Mouse (Mus musculus) heart, postnatal 25 days (tissue): Measurements from ENCODE around the gene Cpne6. TPM values are rescaled to one million over a fixed set of nuclear protein-coding genes. Genes with fewer than 3 reads are reported as not detected.

Experiments used
- DNase-seq: peaks from one replicate; pipeline ENCODE4 v3.0.0; 2022; ENCODE audit warnings: low spot score
- intact Hi-C: fragments of 180-260 bp; cut with DNase I; formaldehyde crosslinking; loops from one replicate; pipeline ENCODE4 v1.15.1; 2025
- total RNA-seq, 2 experiments: library from RNA; stranded (reverse); gene quantifications; 2 replicates each; pipeline ENCODE4 v1.2.3; 2021

Gene Cpne6
- not detected for total RNA-seq

DNA sequence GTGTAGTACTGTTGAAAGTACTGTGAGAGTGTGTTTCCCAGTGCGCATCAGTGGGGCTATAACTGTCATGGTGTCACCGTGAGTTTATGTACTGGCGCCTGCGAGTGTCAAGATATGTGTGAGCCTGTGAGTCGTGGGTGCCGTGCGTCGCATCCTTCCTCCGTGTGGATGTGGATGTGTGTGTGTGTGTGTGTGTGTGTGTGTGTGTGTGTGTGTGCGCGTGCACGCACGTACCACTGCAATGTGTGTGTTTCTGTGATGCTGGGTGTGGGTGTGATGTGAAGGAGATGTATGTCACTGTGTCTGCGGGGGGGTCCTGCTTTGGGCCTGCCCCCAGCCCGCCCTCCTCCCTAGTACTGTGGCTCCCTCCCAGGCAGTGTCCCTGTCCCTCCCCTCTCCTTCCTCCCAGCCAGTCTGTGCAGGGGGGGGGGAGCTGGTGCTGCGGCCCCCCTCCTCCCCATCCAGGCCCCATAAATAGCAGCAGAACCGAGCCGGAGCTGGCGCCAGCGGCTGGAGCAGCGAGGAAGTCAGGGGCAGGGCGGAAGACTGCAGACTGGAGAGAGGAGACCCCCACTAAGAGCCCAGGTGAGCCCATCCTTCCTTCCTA is at the start of gene Cpne6:
Gene Cpne6, plus strand, starts transcription at position 321 of the 607 bp plus-strand sequence.
- intact Hi-C loops = no loop called here
- no peak for DNase-seq

DNA sequence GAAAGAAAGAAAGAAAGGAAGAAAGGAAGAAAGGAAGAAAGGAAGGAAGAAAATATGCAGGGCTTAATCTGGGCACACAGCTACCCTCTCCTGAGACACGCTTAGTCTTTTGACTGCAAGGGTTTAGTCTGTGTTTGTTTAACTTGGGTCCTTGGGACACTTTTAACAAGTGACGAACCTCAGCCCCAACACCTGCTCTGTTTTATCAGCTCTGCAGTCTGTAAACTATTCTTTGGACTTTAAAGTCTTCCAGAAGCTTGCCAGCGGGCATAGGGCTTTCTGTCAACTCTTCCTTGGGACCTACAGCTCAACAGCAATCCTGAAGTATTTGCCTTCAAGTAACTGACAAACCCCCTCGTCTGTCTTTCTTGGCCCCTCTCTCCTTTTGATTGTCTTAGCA is 48.5 kb upstream of the Cpne6 start:
- no peak for DNase-seq
- intact Hi-C loops = no loop called here

DNA sequence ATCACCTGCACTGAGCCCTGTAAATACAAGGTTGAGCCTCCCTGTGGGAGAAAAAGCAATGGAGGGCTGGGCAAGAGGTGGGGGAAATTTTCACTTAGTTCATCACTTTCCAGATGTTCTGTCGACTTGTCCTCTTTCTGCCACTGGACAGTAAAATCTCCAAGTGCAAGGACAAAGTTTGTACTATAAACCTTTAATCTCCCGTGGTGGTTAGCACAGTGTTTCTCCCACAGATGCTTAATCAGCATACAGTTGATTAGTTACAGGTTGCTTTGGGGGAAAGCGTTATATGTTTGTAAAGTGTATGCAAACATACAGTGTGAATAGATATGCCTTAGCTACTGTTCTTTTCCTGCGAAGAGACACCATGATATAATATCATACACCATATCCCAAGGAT is 43.8 kb upstream of the Cpne6 start:
- no peak for DNase-seq
- intact Hi-C loops = no loop called here

DNA sequence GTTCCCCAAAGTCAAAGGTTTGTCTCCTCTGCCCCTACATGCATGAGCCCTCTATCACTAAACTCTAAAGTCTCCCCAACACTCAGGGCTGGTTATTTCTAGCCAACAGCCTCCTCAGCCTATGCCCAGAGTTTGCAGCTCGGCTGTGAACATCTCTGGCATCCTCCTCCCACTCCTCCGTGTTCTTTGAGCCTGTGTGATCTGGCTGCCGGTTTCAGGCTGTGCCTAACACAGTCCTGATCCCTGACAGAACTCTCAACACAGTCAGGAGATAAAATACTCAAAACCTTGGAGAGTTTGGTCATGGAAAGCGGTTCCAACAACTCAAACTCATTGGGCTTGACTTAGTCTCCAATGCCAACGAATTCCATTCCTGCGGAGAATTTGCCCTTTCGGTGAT is 43.1 kb upstream of the Cpne6 start:
- no peak for DNase-seq
- intact Hi-C loops = no loop called here

DNA sequence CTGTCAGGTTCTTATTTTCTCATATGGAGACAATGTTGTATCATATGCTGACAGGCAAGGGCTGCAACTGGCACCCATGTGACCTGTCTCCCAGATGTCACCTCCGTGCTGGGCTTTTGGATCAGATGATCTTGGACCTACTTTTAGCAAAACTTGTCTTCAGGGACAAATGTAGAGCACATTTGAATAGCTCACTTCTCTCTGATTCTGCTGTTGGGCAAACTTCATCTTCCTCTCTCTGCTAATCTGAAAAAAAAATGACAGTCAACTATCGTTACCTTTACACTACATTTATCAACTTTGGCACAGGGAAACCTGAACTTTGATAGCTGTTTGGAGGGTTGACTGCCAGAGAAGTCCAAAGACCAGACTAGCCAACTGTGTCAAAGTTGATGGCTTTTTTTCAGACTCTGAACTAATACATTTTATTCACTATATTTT is 41.9 kb upstream of the Cpne6 start:
- DNase-seq = no peak

DNA sequence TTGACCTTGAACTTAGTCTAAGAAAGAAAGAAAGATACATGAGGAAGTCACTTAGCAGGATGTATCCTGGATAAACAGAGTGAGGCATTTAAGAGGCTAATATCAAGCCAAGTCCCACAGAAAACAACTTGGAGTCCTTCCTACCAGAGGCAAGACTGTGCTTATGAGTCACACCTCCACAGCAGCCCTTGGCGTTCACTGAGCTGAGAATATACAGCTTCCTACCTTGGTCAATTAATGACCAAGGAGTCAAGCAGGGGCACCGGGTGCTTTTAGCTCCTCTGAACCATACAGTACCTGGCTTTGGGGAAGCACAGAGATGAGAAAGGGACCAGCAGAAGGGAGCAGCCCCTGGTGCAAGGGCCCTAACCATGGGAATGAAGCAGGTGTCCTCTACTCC is 41.2 kb upstream of the Cpne6 start:
- intact Hi-C loops = no loop called here
- DNase-seq = no peak

More for the DNA sequence above, 41.9 kb upstream of the Cpne6 start:
- intact Hi-C loops = no loop called here

DNA sequence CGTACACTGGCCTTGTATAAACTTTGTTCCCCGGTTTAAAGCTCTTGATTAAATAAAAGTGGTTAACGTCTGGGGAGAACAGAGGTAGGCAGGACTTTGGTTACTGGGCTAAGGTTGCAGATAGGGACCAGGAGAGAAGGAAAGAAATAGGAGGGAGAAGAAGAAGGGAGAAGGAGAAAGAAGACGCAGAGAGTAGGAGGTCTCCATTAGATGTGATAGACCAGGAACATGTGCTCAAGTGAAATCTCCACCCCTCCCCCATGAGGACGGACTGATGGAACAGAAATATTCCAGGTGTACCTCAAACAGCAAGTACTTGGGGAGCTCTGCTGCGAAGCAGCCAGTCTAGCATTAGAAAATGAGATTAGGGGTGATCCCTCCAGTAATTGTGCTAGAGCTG is 40.4 kb upstream of the Cpne6 start:
- no peak for DNase-seq
- intact Hi-C loops = no loop called here

DNA sequence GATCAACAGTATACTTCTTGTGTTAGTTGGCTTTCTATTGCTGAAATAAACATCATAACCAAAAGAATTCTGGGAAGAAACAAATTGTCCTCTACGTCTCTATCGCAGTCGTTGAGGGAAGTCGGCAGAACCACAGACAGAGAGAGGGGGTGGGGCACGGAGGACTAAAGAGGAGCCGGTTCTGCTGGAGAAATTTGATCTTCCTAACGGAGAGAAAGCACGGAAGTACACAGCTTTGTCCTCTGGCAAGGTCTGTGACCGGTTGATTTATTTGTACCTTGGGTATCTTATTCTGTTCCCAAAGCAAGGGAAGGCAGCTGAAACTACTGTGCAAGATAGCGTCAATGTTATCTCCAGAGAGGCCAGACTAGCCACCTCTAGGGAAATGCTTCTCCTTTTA is 39.4 kb upstream of the Cpne6 start:
- intact Hi-C loops = no loop called here
- DNase-seq = no peak

DNA sequence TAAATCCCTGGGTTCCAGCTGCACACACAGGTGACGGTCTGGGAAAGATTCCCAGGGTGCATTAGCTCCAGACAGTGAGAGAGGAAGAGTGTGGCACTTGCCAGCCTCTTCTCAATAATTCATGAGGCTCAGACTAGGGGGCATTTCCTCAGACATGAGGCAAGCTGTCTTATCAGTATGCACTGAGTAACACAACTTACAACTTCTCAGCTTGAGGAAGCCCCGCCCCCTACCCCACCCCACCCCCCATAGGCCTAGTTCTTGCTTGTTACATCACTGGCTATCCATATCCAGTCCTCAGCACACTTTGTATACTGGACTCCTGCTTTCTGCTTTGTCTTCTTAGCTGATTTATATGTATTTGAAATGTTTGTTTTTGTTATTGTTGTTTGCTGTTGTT is 34.6 kb upstream of the Cpne6 start:
- intact Hi-C loops = no loop called here
- DNase-seq = no peak

DNA sequence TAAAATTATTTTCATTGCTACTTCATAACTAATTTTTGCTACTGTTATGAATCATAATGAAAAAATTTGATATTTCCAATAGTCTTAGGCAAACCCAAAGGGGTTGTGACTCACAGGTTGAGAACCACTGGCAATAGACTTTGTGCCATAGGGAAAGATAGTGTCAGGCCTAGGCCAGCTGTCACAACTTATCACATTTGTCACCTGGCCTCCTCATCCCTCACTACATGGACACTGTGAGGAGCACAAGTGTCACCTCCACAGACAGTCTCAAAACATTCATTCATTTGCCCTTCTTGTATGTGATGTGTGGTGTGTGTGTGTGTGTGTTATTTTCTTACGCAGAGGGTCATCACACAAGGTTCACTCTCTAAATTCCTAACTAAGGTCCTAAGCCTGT is 32.8 kb upstream of the Cpne6 start:
- no peak for DNase-seq
- intact Hi-C loops = no loop called here

DNA sequence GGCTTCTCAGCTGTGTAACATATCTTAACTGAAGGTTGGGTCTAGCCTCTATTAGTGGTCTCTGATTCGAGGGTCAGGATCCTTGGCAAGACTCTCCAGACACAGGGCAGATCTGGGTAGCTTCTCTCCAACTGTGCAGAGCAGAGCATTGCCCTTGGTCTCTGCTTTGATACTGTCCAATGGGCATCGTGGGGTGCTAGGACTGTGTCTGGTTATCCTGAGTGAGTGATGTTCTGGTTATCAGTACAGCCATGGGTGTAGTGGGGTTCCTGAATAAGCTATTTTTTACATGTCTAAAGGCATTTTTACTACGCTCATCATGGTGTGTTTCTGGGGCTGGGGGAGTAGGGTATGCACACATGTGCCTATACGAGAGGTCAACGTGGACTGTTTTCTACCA is 32.4 kb upstream of the Cpne6 start:
- intact Hi-C loops = no loop called here
- no peak for DNase-seq

DNA sequence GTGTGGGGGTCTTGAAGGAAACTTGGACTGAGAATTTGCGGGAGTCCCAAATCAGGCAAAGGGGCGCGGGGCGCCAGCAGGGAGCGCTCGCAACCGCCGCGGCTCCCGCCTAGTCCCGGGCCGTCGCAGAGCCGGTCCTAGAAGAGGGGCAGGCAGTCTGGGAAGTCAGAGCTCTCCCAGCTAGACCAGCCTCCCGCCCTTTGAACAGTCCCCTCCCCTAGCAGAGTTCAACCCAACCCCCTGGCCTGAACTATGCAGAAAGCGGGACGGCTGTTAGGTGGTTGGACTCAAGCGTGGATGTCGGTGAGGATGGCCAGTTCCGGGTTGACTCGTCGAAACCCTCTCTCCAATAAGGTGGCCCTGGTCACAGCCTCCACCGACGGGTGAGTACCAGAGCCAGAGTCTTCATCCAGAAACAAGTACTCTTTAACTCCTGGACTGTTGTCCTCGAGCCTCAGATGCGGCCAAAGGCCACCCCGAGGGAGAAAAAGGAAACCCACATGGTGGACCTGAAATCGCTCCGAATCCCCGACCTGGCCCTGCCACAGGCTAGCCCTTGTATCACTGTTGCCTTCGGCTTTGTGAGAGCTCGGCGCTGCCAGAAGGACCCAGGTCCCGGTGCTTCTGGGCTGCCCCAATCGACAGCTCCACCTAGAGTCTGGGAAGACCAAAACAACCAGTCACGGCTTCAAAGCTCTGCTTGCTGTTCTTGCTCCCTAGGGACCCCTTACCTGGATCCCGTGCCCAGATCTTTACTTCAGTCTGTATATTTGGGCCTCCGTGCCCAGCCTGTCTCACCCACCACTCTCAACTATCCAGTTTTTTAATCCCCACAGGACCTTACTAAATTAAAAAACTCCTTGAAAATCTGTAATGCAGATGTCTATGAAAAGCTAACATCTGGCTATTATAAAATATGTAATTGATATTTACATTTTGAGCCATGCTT is 31.3 kb upstream of the Cpne6 start, which contains the start of gene Dhrs4:
Gene Dhrs4, plus strand, starts transcription at position 108 of the 949 bp plus-strand sequence.
- intact Hi-C loops = no loop called here

DNA sequence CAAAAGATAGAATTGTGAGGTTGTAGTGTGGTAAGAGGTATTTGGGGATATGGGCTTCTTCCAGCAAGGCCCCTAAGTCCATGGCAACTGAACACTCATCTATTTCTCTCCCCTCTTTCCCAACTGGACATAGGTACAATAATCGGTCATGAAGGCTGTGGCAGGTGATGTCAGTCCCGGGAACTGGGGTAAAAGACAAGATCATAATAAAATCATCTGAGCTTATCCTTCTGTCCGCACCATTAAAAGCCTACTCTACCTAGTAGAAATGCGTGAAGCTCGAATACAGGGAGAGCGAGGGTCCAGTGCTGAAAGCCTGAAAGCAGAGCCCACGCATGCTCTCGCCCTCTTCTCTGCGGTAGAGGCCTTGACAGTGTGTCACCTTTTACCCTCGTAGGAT is 30.6 kb upstream of the Cpne6 start:
- intact Hi-C loops = no loop called here
- no peak for DNase-seq

More for the DNA sequence above, 31.3 kb upstream of the Cpne6 start, which contains the start of gene Dhrs4:
- DNase-seq = peak; percentile 70

DNA sequence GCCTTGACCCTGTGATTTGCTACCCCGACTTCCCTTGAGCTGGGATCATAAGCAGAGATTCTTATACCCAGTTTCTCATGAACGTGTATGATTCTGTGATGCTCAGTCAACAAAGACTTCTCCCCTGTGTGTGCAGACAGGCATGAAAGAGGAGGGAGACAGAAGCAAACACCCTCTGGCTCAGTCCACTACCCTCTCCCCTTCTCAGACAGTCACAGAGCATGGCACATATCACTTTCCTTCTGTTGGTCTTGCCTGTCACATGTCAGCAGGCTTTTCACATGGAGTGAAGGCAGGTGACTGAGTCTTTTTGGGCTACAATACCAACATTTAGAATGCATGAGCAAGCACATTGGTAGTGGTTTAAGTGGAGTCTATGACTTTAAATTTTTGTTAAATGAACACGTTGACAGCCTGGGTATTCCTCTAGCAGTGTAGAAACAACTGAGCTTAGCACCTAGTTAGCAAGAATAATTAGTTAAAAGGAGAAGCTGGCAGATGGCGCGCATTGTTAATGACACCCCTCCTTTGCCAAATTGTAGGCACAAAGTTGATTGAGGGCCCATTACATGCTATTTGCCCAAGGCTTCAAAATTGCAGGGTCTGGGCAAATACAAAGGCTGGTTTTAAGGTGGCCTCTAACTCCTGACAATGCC is 25.7 kb upstream of the Cpne6 start:
- intact Hi-C loops = no loop called here

DNA sequence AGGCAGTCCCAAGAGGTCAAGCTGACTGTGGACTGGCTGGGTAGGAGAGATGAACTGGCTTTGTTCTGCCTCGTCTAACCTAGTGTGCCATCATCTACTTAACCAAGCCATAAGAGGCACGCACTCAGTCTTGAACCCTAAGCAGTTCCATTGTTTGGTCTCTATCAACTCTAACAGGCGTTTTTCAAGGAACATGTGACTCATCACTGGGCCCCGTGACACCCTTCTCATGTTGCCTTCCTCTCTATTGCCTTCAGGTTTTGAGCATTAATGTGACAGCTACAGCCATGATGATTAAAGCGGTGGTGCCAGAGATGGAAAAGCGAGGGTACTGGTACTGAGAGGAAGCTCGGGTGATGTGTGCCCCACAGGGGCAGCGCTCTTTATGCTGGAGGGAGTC is 23.4 kb upstream of the Cpne6 start:
- no peak for DNase-seq

More for the DNA sequence above, 25.7 kb upstream of the Cpne6 start:
- DNase-seq = no peak

DNA sequence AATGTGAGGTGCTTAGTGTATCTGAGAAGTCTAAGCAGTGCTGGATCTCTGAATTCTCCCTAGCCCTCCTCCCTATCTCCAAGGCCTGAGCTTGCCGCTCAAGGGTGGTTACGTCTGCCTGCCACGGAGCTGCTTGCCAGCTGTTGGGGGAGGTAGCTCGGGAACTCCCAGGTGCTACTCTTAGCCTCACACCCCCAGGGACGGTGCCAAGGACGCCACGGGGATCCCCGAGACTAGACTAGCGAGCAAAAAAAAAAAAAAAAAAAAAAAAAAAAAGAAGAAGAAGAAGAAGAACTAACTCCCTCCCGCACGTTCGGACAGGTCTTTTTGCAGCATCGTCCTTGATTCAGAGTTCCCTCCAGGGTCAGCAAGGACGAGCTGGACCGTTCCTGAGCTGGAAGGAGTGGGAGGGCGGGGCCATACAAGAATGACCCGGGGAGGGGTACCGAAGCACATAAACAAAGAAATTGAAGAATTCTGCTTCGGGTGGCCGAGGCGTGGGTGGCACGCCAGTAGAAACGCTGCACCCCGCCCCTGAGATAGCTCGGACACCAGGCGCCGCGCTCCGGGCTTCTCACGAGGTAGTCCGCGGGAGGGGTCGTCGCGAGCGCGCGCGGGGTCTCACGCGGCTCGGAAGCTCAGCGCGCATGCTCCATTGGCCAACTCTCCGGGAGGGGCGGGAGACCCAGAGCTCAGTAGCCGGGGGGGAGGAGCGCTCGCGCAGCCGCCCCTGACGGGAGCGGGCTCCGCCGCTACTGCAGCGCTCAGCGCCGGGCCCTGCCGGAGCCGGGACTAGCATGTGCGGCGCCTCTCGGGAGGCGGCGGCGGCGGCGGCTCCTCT is 19.7 kb upstream of the Cpne6 start, which contains the start of gene Carmil3:
Gene Carmil3, plus strand, starts transcription at position 291 of the 841 bp plus-strand sequence.
- DNase-seq = peak; percentile 31
- intact Hi-C loops = loop anchor here (10.0 kb wide), 1 partner anchor 264 kb away; the partner anchor contains the start of gene Cideb

More for the DNA sequence above, 23.4 kb upstream of the Cpne6 start:
- intact Hi-C loops = no loop called here

DNA sequence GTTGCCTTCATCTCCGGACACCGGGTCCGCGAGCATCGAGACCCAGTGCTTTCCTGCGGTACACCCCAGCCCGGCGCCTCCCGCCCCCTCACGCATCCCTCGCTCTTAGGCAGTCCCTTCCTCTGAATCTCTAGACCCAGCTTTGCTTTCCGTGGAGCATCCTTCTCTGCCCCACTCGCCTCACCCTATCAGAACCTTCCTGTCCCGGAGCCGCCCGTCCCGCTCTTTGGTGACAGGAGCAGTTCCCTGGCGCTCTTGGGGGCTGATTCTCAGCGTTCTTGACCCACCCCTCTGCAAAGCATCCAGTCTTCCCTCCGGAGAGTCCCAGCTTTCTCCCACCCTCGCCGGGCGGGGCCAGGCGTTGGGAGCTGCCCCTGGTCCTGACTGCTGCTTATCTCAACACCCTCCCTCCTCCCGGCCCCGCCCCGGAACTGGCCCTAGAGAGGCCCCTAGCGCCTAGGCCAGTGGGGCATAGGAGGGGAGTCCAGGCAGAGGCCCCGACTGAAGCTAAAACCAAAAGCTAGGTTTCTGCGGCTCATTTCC is 18.9 kb upstream of the Cpne6 start:
- intact Hi-C loops = loop anchor here (10.0 kb wide), 1 partner anchor 263 kb away; the partner anchor contains the start of gene Cideb

DNA sequence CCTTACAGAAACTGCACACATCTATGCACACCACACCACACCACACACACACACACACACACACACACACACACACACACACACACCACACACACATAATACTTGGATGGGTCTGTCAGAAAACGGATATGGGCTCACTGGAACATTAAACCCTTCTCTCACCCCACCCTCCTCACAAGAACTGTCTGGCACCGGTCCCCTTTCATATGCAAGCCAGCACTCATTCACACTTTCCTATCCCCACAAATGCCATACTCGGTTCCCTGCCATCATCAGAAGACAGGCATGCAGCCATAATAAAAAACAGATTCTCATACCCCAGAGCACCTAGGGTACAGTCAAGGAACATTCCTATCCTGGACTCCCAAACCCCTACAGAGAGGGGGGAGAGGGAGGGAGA is 18.1 kb upstream of the Cpne6 start:
- DNase-seq = no peak
- intact Hi-C loops = loop anchor here (10.0 kb wide), 1 partner anchor 263 kb away; the partner anchor contains the start of gene Cideb

More for the DNA sequence above, 18.9 kb upstream of the Cpne6 start:
- peak; percentile 37 for DNase-seq
